Mouse (Mus musculus) retina, postnatal 7 days (tissue): ENCODE data around the gene Klf7.
"Not testable (repeated sequence)": the region's sequence is repeated elsewhere in the genome, so short reads cannot be mapped to it uniquely, and the experiment has no call there.

Experiments used
- DNase-seq: peaks from one replicate; pipeline ENCODE4 v3.0.0-alpha.2; 2012; ENCODE audit warnings: low read depth, low spot score

Klf7 gene

GRCm38 (mm10) chr1:64121559-64122465 lies at the start of gene Klf7:
Gene Klf7, minus strand, starts transcription at chr1:64122282.
- peak; percentile 95 for DNase-seq

GRCm38 (mm10) chr1:64164526-64165062 lies 42.5 kb upstream of the Klf7 start:
- no peak for DNase-seq

GRCm38 (mm10) chr1:64158766-64159165 lies 36.7 kb upstream of the Klf7 start:
- no peak for DNase-seq

- DNase-seq, result no peak
Measured at GRCm38 (mm10) chr1:64149185-64149584, 27.1 kb upstream of the Klf7 start.

GRCm38 (mm10) chr1:64142691-64143445 lies 20.8 kb upstream of the Klf7 start:
- no peak for DNase-seq

GRCm38 (mm10) chr1:64134439-64134838 lies 12.4 kb upstream of the Klf7 start:
- DNase-seq, result no peak

GRCm38 (mm10) chr1:64126822-64127221 lies 4.7 kb upstream of the Klf7 start:
- DNase-seq, result no peak

GRCm38 (mm10) chr1:64122466-64122830 lies 366 bp upstream of the Klf7 start:
- DNase-seq, result no peak

- no peak for DNase-seq
Measured at GRCm38 (mm10) chr1:64120811-64121515, 1.1 kb downstream of the Klf7 start.

- no peak for DNase-seq
Measured at GRCm38 (mm10) chr1:64120421-64120810, 1.7 kb downstream of the Klf7 start.

- no peak for DNase-seq
Measured at GRCm38 (mm10) chr1:64119851-64120250, 2.2 kb downstream of the Klf7 start.

- DNase-seq, result no peak
Measured at GRCm38 (mm10) chr1:64119358-64119794, 2.7 kb downstream of the Klf7 start.

GRCm38 (mm10) chr1:64118285-64119170 lies 3.6 kb downstream of the Klf7 start:
- DNase-seq, result no peak

- DNase-seq, result no peak
Measured at GRCm38 (mm10) chr1:64117478-64118284, 4.4 kb downstream of the Klf7 start.

- DNase-seq, result no peak
Measured at GRCm38 (mm10) chr1:64116746-64117455, 5.2 kb downstream of the Klf7 start.

- DNase-seq, result no peak
Measured at GRCm38 (mm10) chr1:64114579-64114978, 7.5 kb downstream of the Klf7 start.

GRCm38 (mm10) chr1:64108653-64109052 lies 13.4 kb downstream of the Klf7 start:
- DNase-seq, result not testable (repeated sequence)

GRCm38 (mm10) chr1:64107526-64107925 lies 14.6 kb downstream of the Klf7 start:
- no peak for DNase-seq

GRCm38 (mm10) chr1:64106127-64106526 lies 16.0 kb downstream of the Klf7 start:
- no peak for DNase-seq
